Mouse (Mus musculus) neural tube, embryonic 11.5 days (tissue): ENCODE measurements around the gene Aoc2. TPM values are rescaled to one million over a fixed set of nuclear protein-coding genes. Genes with fewer than 3 reads are reported as not detected.
A peak's percentile ranks its signal among the peaks of the same experiment; 100 is the strongest.
"Not testable (repeated sequence)": the region's sequence is repeated elsewhere in the genome, so short reads cannot be mapped to it uniquely, and the experiment has no call there.

Experiments
- ATAC-seq: fragments of 200-750 bp; cut with Nextera tagmentation; 2 replicates; pipeline ENCODE4 v1.8.0; 2017; ENCODE audit warnings: moderate number of reproducible peaks, mild to moderate bottlenecking, moderate TSS enrichment, moderate library complexity; ENCODE audit not compliant: insufficient read depth, low FRiP score, low TSS enrichment
- DNase-seq: peaks from one replicate; pipeline ENCODE4 v3.0.0-alpha.2; 2015; ENCODE audit warnings: low spot score
- H3K27ac ChIP-seq: fragments of 300-500 bp; sonication (generic); 2 replicates; pipeline ENCODE4 v1.5.1; 2014; ENCODE audit warnings: low read depth, mild to moderate bottlenecking, low read length
- H3K27me3 ChIP-seq: fragments of 300-500 bp; sonication (generic); 2 replicates; pipeline ENCODE4 v1.6.1; 2014; ENCODE audit warnings: mild to moderate bottlenecking, low read length, mixed read lengths; ENCODE audit not compliant: control insufficient read depth, insufficient read depth
- H3K36me3 ChIP-seq: fragments of 300-500 bp; sonication (generic); 2 replicates; pipeline ENCODE4 v1.6.1; 2014; ENCODE audit warnings: mild to moderate bottlenecking, low read length, moderate library complexity, mixed read lengths; ENCODE audit not compliant: control insufficient read depth, insufficient read depth
- H3K4me1 ChIP-seq: fragments of 300-500 bp; sonication (generic); 2 replicates; pipeline ENCODE4 v1.6.1; 2014; ENCODE audit warnings: low read length, mixed read lengths; ENCODE audit not compliant: control insufficient read depth, insufficient read depth
- H3K4me2 ChIP-seq: fragments of 300-500 bp; sonication (generic); 2 replicates; pipeline ENCODE4 v1.6.1; 2014; ENCODE audit warnings: low read depth, mild to moderate bottlenecking, moderate library complexity
- H3K4me3 ChIP-seq: fragments of 300-500 bp; sonication (generic); 2 replicates; pipeline ENCODE4 v1.5.1; 2014; ENCODE audit warnings: low read depth, low read length
- H3K9ac ChIP-seq: fragments of 300-500 bp; sonication (generic); 2 replicates; pipeline ENCODE4 v1.6.1; 2014; ENCODE audit warnings: mild to moderate bottlenecking, low read length
- H3K9me3 ChIP-seq: fragments of 300-500 bp; sonication (generic); 2 replicates; pipeline ENCODE4 v1.6.1; 2016; ENCODE audit warnings: low read length; ENCODE audit not compliant: control insufficient read depth
- WGBS: fragments of 180-500 bp; shearing (Covaris S2); extraction: QIAGEN DNeasy Blood & Tissue Kit; methylation state at CpG from one replicate; pipeline ENCODE4 v1.1.7; 2014; 5-methylcytosine and 5-hydroxymethylcytosine counted together
- polyA plus RNA-seq: library from polyadenylated mRNA; unstranded; fragments of >200 nt; fragmentation: Nextera tagmentation; extraction: Ambion mirVana; gene quantifications from 2 replicates; pipeline ENCODE4 v1.2.1, GENCODE M21; 2014

Aoc2 gene
- polyA plus RNA-seq, 1 experiment from 2014 or later, result 1.8 TPM

- DNase-seq (no peak), ATAC-seq (no peak)
- Histone ChIP-seq H3K9ac (no peak overlapping the region), H3K4me1 (no peaks in the 10 kb centered on the region), H3K9me3 (no peaks in the 10 kb centered on the region), H3K27ac (no peak overlapping the region), H3K4me3 (no peak overlapping the region), H3K4me2 (no peak overlapping the region), H3K36me3 (peaks cover 7% of the 10 kb centered on the region), H3K27me3 (no peaks in the 10 kb centered on the region)
- 89% methylated on average over 11 of the region's 11 CpGs for WGBS
Measured at GRCm38 (mm10) chr11:101326147-101326546, 1.3 kb downstream of the Aoc2 start.

- Histone ChIP-seq H3K27me3 (no peaks in the 10 kb centered on the region), H3K36me3 (peaks cover 6% of the 10 kb centered on the region), H3K9ac (no peak overlapping the region), H3K4me1 (no peaks in the 10 kb centered on the region), H3K4me2 (no peak overlapping the region), H3K27ac (no peak overlapping the region), H3K4me3 (no peak overlapping the region), H3K9me3 (no peaks in the 10 kb centered on the region)
- whole genome bisulfite sequencing, result 54% methylated on average over 3 of the region's 3 CpGs
- DNase-seq (no peak), ATAC-seq (no peak)
Measured at GRCm38 (mm10) chr11:101327311-101327710, 2.4 kb downstream of the Aoc2 start.

GRCm38 (mm10) chr11:101328941-101329635 lies 4.2 kb downstream of the Aoc2 start:
- H3K9me3 ChIP-seq, result no peaks in the 10 kb centered on the region
- ATAC-seq, result no peak
- no peak overlapping the region for H3K9ac ChIP-seq
- H3K4me3 ChIP-seq, result no peak overlapping the region
- peaks cover 4% of the 10 kb centered on the region; the same call in 1 of the 2 replicates for H3K36me3 ChIP-seq
- no peak for DNase-seq
- H3K27me3 ChIP-seq, result no peaks in the 10 kb centered on the region
- WGBS, result 77% methylated on average over 6 of the region's 6 CpGs
- 0 out of 2 replicates have a peak, but pooled peaks cover 3% of the 10 kb centered on the region for H3K4me1 ChIP-seq
- no peak overlapping the region for H3K27ac ChIP-seq
- H3K4me2 ChIP-seq, result no peak overlapping the region

DNA sequence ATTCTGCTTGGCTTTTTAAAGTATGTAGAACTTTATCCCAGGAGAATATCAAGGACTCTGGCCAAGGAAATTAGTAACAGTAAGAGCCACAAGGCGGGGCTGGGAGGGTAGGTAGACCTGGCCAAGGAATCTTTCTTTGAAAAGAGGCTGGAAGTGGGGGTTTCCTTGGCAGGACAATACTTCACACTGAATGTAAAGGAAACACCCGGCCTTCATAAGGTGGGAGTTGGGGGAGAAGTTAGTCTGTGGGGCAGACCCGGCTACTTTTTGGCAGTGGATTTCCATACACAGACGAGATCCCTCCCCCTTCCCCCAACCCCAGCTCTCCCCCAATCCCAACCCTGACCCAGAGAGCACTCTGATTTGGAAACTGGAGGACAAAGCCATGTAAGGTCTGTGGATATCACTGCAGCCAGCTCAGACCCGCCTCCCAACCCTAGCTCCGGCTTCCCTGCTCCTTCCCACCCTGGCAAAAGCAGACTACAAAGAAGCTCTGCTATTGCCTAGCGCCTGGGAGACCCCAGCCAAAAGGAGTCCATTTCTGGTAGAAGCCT lies 5.6 kb downstream of the Aoc2 start, which contains the start of gene Aoc3:
Gene Aoc3, plus strand, starts transcription at position 235 of the 554 bp plus-strand sequence.
- Histone ChIP-seq H3K4me3 (no peak within 1 kb of the TSS), H3K27ac (no peak within 1 kb of the TSS), H3K27me3 (no peaks in the 10 kb centered on the region), H3K9me3 (no peaks in the 10 kb centered on the region), H3K4me1 (peaks cover 6% of the 10 kb centered on the region; the same call in 1 of the 2 replicates), H3K4me2 (no peak within 1 kb of the TSS), H3K9ac (no peak within 1 kb of the TSS), H3K36me3 (no peaks in the 10 kb centered on the region)
- 76% methylated on average over 7 of the region's 7 CpGs for WGBS
- no peak for DNase-seq
- ATAC-seq, result no peak

GRCm38 (mm10) chr11:101330961-101331360 lies 6.1 kb downstream of the Aoc2 start:
- H3K36me3 ChIP-seq, H3K4me2 ChIP-seq, H3K4me3 ChIP-seq, H3K27ac ChIP-seq, H3K9ac ChIP-seq, H3K27me3 ChIP-seq, H3K4me1 ChIP-seq, ATAC-seq, H3K9me3 ChIP-seq, DNase-seq: not testable (repeated sequence)
- WGBS, result 77% methylated on average over 4 of the region's 6 CpGs

DNA sequence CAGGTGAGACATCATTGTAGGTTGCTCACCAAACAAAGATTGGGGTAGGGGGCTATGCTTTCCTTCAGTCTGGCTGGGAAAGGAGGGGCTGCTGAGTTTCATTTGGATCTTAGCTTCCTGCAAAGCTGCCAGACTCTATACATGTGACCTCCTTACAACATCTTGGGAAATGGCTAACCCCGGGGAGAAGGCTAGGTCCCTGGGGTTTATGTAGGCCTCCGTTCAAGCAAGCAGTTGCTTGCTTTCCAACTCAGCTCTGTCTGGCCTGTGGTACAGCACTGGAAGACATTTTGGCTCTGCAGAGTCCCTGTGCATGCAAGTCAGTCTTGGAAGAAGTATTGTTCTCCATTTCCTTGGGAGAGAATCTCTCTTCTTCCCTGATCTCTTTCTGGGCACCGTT lies 7.7 kb downstream of the Aoc2 start:
- no peak for DNase-seq
- Histone ChIP-seq H3K4me2 (no peak overlapping the region), H3K4me1 (peaks cover 10% of the 10 kb centered on the region; the same call in 1 of the 2 replicates), H3K9ac (no peak overlapping the region), H3K27ac (no peak overlapping the region), H3K4me3 (no peak overlapping the region), H3K36me3 (no peaks in the 10 kb centered on the region), H3K9me3 (no peaks in the 10 kb centered on the region), H3K27me3 (no peaks in the 10 kb centered on the region)
- WGBS, result 80% methylated on average over 3 of the region's 3 CpGs
- no peak for ATAC-seq

DNA sequence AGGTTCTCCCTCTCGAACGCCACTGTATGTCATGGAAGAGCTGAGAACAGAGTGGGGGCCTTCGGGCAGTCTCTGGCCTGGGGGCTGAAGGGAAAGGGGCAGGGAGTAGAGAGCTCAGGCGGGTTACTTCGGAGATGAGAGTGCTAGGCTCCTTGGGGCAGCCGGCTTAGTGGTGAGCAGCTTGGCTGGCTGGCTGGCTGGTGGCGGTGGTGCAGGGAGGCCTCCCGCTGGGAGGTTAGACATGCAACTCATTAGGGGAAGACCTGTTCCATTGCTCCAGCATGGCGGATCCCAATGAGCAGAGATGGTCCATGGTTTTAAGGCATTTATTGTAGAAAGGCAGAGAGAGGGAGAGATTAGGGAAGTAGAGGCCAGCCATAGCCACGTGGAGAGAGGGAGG lies 9.2 kb downstream of the Aoc2 start:
- 22% methylated on average over 10 of the region's 10 CpGs for WGBS
- Histone ChIP-seq H3K4me1 (peaks cover 14% of the 10 kb centered on the region; the same call in 1 of the 2 replicates), H3K4me3 (no peak overlapping the region), H3K4me2 (no peak overlapping the region), H3K9ac (no peak overlapping the region), H3K9me3 (no peaks in the 10 kb centered on the region), H3K27ac (no peak overlapping the region), H3K27me3 (no peaks in the 10 kb centered on the region), H3K36me3 (no peaks in the 10 kb centered on the region)
- DNase-seq (no peak), ATAC-seq (no peak)

- no peaks in the 10 kb centered on the region for H3K27me3 ChIP-seq
- peak; percentile 59 for DNase-seq
- 8% methylated on average over 6 of the region's 6 CpGs for WGBS
- no peak overlapping the region for H3K4me2 ChIP-seq
- H3K27ac ChIP-seq, result no peak overlapping the region
- no peak overlapping the region for H3K9ac ChIP-seq
- no peak overlapping the region for H3K4me3 ChIP-seq
- H3K36me3 ChIP-seq, result no peaks in the 10 kb centered on the region
- no peaks in the 10 kb centered on the region for H3K9me3 ChIP-seq
- ATAC-seq, result no peak
- peaks cover 14% of the 10 kb centered on the region; the same call in 1 of the 2 replicates for H3K4me1 ChIP-seq
Measured at GRCm38 (mm10) chr11:101334516-101334915, 9.7 kb downstream of the Aoc2 start.

- H3K9ac ChIP-seq, result no peak overlapping the region
- DNase-seq (no peak), ATAC-seq (no peak)
- H3K27ac ChIP-seq, result no peak overlapping the region
- 89% methylated on average over 9 of the region's 9 CpGs for WGBS
- H3K36me3 ChIP-seq, result no peaks in the 10 kb centered on the region
- H3K4me2 ChIP-seq, result no peak overlapping the region
- H3K27me3 ChIP-seq, result no peaks in the 10 kb centered on the region
- H3K9me3 ChIP-seq, result no peaks in the 10 kb centered on the region
- no peak overlapping the region for H3K4me3 ChIP-seq
- H3K4me1 ChIP-seq, result peaks cover 14% of the 10 kb centered on the region; the same call in 1 of the 2 replicates
Measured at GRCm38 (mm10) chr11:101335685-101336084, 10.8 kb downstream of the Aoc2 start.
